Mouse (Mus musculus) kidney, adult 2 months (tissue): ENCODE data around the gene Cd34.

Source experiments
- CTCF ChIP-seq: fragments of 200-500 bp; conservative IDR thresholded peaks from 2 replicates; pipeline ENCODE4 v1.5.1; 2011; ENCODE audit warnings: low read depth, mild to moderate bottlenecking, control low read depth, low read length, moderate library complexity, mixed read lengths; ENCODE audit not compliant: insufficient read depth, insufficient read length
- POLR2A ChIP-seq: fragments of 200-500 bp; IDR thresholded peaks from one replicate; pipeline ENCODE4 v1.6.1; 2011; ENCODE audit warnings: low read depth, low read length, control low read depth

- TF ChIP-seq CTCF (no peak), POLR2A (no peak)
These were observed 12.3 kb downstream of the Cd34 start for GRCm38 (mm10) chr1:194950913-194951312.
